Mouse (Mus musculus) forebrain, embryonic 11.5 days (tissue): Measurements from ENCODE around the gene Prdm16. TPM values are rescaled to one million over a fixed set of nuclear protein-coding genes. Genes with fewer than 3 reads are reported as not detected.

ENCODE experiments used
- ATAC-seq: fragments of 200-750 bp; cut with Nextera tagmentation; replicated peaks from 2 replicates; pipeline ENCODE4 v1.8.0; 2017; ENCODE audit warnings: moderate TSS enrichment; ENCODE audit not compliant: low FRiP score
- DNase-seq: peaks from one replicate; pipeline ENCODE4 v3.0.0-alpha.2; 2017; ENCODE audit warnings: low spot score
- H3K27ac ChIP-seq: fragments of 300-500 bp; sonication (generic); 2 replicates; pipeline ENCODE4 v1.5.1; 2014; ENCODE audit warnings: low read depth, low read length
- H3K27me3 ChIP-seq: fragments of 300-500 bp; sonication (generic); 2 replicates; pipeline ENCODE4 v1.6.1; 2014; ENCODE audit warnings: mild to moderate bottlenecking, low read length, mixed read lengths; ENCODE audit not compliant: control insufficient read depth, insufficient read depth
- H3K36me3 ChIP-seq: fragments of 300-500 bp; sonication (generic); 2 replicates; pipeline ENCODE4 v1.6.1; 2014; ENCODE audit warnings: mild to moderate bottlenecking, low read length, moderate library complexity, mixed read lengths; ENCODE audit not compliant: control insufficient read depth, insufficient read depth
- H3K4me1 ChIP-seq: fragments of 300-500 bp; sonication (generic); replicated peaks from 2 replicates; pipeline ENCODE4 v1.6.1; 2014; ENCODE audit warnings: low read length, mixed read lengths; ENCODE audit not compliant: control insufficient read depth, insufficient read depth
- H3K4me2 ChIP-seq: fragments of 300-500 bp; sonication (generic); 2 replicates; pipeline ENCODE4 v1.6.1; 2014; ENCODE audit warnings: low read depth, mild to moderate bottlenecking, low read length, moderate library complexity, mixed read lengths; ENCODE audit not compliant: severe bottlenecking
- H3K4me3 ChIP-seq: fragments of 300-500 bp; sonication (generic); 2 replicates; pipeline ENCODE4 v1.5.1; 2014; ENCODE audit warnings: low read depth, low read length
- H3K9ac ChIP-seq: fragments of 300-500 bp; sonication (generic); 2 replicates; pipeline ENCODE4 v1.6.1; 2014; ENCODE audit warnings: low read length
- H3K9me3 ChIP-seq: fragments of 300-500 bp; sonication (generic); 2 replicates; pipeline ENCODE4 v1.6.1; 2016; ENCODE audit warnings: low read length, mixed read lengths; ENCODE audit not compliant: control insufficient read depth
- WGBS: fragments of 180-500 bp; shearing (Covaris S2); extraction: QIAGEN DNeasy Blood & Tissue Kit; methylation state at CpG from one replicate; pipeline ENCODE4 v1.1.7; 2014; 5-methylcytosine and 5-hydroxymethylcytosine counted together
- polyA plus RNA-seq: library from polyadenylated mRNA; unstranded; fragments of >200 nt; fragmentation: Nextera tagmentation; extraction: Ambion mirVana; gene quantifications from 2 replicates; pipeline ENCODE4 v1.2.1, GENCODE M21; 2014

The Prdm16 gene
- polyA plus RNA-seq, 1 experiment from 2014 or later: 49.3 TPM

DNA sequence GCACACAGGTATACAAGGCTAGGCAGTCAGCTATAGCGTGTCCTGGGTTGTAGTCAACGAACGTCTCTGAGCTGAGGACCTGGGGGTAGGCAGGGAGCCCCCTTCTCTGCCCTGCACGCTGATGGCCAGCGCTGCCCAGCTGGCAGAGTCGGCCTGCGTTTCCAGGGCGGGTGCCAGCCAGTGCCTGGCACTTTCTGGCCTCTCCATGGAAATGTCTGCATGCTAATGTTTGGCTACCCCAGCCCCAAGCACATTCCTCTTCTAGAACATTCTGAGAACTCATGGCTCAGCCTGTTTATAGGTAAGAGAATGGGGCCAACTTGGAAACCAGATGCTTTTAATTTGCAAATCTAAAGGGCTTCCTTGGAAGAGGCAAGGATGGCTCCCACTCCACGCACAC, 186.2 kb downstream of the Prdm16 start:
- H3K36me3 ChIP-seq: no peaks in the 10 kb centered on the region
- no peak for ATAC-seq

DNA sequence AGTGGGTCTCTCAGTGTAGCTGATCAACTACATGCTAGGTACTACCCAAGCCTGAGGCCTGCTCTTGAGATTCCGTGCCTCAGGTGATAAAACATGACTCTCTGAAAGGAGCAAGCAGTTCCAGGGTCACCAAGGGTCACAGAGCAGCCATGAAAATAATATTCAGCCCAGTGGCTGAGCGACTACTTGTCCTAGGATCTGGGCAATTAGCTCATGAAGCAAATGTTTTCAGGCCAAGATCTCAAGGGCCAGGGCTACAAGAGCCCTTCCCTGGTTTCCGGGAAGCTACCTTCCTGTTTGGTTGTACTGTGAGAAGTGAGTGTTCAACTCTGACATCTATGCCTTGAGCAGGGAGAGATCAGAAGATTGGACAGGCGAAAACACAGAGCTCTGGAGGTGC, 186.6 kb downstream of the Prdm16 start:
- no peaks in the 10 kb centered on the region for H3K36me3 ChIP-seq
- no peak overlapping the region for H3K9ac ChIP-seq
- H3K27ac ChIP-seq: no peak overlapping the region
- no peaks in the 10 kb centered on the region for H3K9me3 ChIP-seq
- no peaks in the 10 kb centered on the region; the same call in 1 of the 2 replicates for H3K27me3 ChIP-seq
- ATAC-seq: no peak
- no peak overlapping the region for H3K4me2 ChIP-seq
- no peak overlapping the region for H3K4me3 ChIP-seq
- no peaks in the 10 kb centered on the region for H3K4me1 ChIP-seq
- 69% methylated on average over 4 of the region's 4 CpGs for WGBS
- no peak for DNase-seq

More for the DNA sequence above, 186.2 kb downstream of the Prdm16 start:
- 87% methylated on average over 9 of the region's 9 CpGs for WGBS
- no peak for DNase-seq
- Histone ChIP-seq H3K9ac (no peak overlapping the region), H3K27me3 (no peaks in the 10 kb centered on the region; the same call in 1 of the 2 replicates), H3K27ac (no peak overlapping the region), H3K4me2 (no peak overlapping the region), H3K9me3 (no peaks in the 10 kb centered on the region), H3K4me1 (no peaks in the 10 kb centered on the region), H3K4me3 (no peak overlapping the region)

DNA sequence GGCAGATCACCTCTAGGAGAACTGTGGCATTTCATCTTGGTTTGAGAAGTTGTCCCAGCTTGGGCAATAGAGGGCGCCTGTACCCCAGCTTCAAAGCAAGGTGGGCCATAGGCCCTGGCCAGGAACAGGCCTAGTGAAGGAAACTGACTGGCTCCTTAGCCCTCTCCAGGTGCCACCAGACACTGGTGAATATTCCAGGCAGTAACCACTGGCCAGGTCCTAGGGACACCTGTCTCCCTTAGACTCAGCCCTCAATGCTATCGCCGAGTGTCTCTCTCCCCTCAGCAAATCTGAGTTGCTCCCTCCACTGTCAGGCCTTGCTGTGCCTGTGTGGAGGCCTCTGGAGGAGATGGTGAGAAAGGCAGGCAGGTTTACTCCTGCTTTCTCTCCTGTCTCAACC, 187.3 kb downstream of the Prdm16 start:
- Histone ChIP-seq H3K4me3 (no peak overlapping the region), H3K36me3 (no peaks in the 10 kb centered on the region), H3K4me2 (no peak overlapping the region), H3K4me1 (no peaks in the 10 kb centered on the region), H3K9me3 (no peaks in the 10 kb centered on the region), H3K9ac (no peak overlapping the region), H3K27ac (no peak overlapping the region), H3K27me3 (no peaks in the 10 kb centered on the region)
- DNase-seq (peak; percentile 72), ATAC-seq (no peak; the same call in 1 of the 2 replicates)
- 13% methylated on average over 3 of the region's 3 CpGs for WGBS

DNA sequence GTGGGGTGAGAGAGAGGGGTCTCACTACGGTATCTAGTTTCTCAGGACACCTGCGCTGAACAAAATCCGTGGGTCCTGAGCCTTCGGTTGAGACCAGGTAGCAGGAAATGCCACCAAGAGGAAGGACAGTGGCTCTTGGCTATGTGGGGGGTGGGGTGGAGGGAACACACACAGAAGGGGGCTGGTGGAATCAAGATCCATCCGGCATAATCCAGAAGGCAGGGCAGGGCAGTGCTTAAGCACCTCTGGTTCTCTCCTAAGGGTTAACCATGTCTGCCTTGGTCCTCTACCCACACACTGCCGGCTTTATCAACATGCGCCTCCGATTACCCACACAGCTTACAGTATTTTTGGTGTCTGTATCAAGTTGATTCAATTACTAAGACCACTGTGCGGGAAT, 191.0 kb downstream of the Prdm16 start:
- ATAC-seq (no peak), DNase-seq (no peak)
- no peak overlapping the region for H3K4me3 ChIP-seq
- no peaks in the 10 kb centered on the region for H3K9me3 ChIP-seq
- H3K27ac ChIP-seq: no peak overlapping the region
- H3K9ac ChIP-seq: no peak overlapping the region
- no peaks in the 10 kb centered on the region for H3K27me3 ChIP-seq
- H3K4me1 ChIP-seq: no peaks in the 10 kb centered on the region
- no peak overlapping the region for H3K4me2 ChIP-seq
- WGBS: 75% methylated on average over 9 of the region's 9 CpGs
- H3K36me3 ChIP-seq: no peaks in the 10 kb centered on the region

DNA sequence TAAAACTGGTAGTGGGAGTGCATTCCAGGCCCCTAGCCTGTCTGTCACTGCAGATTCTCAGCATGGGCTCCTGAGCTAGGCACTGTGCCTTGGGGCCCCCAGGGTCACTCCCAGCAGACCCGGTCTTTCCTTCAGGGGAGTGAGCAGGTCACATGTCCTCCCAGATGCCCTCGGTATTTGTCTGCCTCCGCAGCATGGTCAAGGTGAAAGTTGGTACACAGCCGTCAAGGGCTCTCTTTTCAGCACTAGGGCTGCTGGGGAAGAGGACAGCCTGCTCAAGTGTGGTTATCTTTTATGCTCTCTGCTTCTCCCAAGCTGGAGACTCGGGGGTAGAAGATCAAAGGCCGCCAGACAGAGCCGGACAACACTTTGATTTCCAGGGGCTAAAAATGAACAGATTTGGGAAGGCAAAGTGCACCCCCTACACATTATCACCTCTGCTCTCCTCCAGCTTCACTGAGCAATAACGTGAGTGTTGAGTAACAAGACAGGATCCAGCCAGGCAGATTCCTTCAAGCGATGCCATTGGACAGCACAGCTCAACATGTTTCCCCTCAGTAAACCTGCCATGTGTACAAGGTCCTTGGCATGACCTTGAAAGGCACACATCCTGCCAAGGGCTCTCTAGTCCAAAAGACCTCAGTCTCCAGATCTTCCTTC, 193.9 kb downstream of the Prdm16 start:
- H3K9ac ChIP-seq: no peak overlapping the region
- no peak overlapping the region for H3K4me2 ChIP-seq
- H3K4me3 ChIP-seq: no peak overlapping the region
- DNase-seq: no peak
- WGBS: 54% methylated on average over 9 of the region's 9 CpGs
- H3K27ac ChIP-seq: no peak overlapping the region
- H3K4me1 ChIP-seq: no peaks in the 10 kb centered on the region
- no peak for ATAC-seq
- H3K9me3 ChIP-seq: no peaks in the 10 kb centered on the region
- H3K36me3 ChIP-seq: no peaks in the 10 kb centered on the region
- H3K27me3 ChIP-seq: no peaks in the 10 kb centered on the region

DNA sequence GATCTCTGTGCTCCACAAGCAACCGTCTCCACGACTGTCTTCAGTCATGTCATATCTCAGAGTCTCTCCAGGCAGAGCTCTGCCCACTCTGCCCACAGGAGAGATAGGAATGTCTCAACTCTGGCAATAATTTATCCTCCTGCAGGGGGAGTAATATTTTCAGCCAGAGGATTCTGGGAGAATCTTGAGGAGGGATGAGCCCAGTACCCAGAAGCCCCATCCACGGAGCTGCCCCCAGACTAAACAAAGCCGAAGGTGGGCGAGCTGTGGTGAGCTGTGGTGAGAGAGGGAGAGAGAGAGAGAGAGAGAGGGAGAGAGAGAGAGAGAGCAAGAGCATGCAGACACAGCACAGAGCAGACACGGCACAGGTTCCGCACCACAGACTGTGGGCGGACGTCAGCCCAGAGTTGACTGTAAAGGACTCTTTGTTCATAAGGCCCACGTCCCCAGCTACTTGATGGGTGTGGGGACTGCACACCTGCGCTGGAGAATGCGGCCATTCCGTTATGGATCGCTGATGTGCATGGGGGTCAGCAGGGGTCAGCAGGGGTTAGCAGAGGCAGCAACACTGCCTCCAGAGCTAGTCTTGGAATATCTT, 197.1 kb downstream of the Prdm16 start:
- H3K9ac ChIP-seq: no peak overlapping the region
- no peaks in the 10 kb centered on the region for H3K27me3 ChIP-seq
- ATAC-seq (no peak), DNase-seq (no peak)
- WGBS: 84% methylated on average over 14 of the region's 14 CpGs
- no peaks in the 10 kb centered on the region for H3K36me3 ChIP-seq
- H3K4me1 ChIP-seq: no peaks in the 10 kb centered on the region
- H3K4me2 ChIP-seq: no peak overlapping the region
- H3K9me3 ChIP-seq: no peaks in the 10 kb centered on the region
- no peak overlapping the region for H3K4me3 ChIP-seq
- no peak overlapping the region for H3K27ac ChIP-seq

DNA sequence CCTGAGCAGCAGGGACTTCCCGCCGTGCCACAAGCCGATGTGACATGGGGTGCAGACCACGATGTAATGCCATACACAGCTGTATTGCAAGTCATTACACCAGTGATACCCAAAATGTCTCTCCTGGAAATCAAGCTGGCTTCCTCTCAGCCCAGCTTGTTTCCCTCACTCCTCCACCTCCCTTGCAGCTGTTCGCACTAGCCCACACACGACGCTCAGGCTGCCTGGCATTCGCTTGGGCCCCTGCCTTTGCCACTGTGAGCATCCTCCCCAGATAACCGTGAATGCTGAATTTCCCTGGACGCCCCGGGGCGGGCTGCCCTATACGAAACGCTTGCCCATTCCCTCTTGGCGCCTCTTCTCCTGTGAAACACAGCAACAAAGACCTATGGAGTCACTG, 198.1 kb downstream of the Prdm16 start:
- Histone ChIP-seq H3K9me3 (no peaks in the 10 kb centered on the region), H3K9ac (no peak overlapping the region), H3K4me1 (no peaks in the 10 kb centered on the region), H3K27ac (no peak overlapping the region), H3K36me3 (no peaks in the 10 kb centered on the region), H3K4me3 (no peak overlapping the region), H3K4me2 (no peak overlapping the region), H3K27me3 (no peaks in the 10 kb centered on the region)
- 86% methylated on average over 15 of the region's 15 CpGs for WGBS
- ATAC-seq: no peak
- DNase-seq: no peak

DNA sequence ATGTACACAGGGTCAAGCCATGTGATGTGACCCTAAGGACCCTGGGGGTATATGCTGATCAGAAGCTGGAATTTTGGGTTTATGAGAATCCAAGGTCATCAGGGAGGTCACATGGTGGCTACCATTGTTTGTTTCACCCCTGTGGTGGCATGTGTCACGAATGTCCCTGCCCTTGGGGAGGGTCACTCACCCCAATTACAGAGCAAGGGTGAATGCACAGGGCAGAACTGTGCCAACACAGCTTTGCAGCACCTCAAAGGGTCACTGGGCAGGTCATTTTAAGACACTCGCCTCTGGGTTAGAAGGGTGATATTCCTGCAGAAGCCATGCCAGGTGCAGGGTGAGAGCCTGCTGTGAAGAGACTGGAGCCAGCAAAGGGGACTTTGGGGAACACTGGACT, 206.9 kb downstream of the Prdm16 start:
- ATAC-seq: no peak
- H3K9me3 ChIP-seq: no peaks in the 10 kb centered on the region
- H3K36me3 ChIP-seq: no peaks in the 10 kb centered on the region
- no peak overlapping the region for H3K4me2 ChIP-seq
- H3K4me1 ChIP-seq: 0 out of 2 replicates have a peak, but pooled peaks cover 2% of the 10 kb centered on the region
- no peak overlapping the region for H3K4me3 ChIP-seq
- H3K27ac ChIP-seq: no peak overlapping the region
- DNase-seq: no peak
- H3K27me3 ChIP-seq: no peaks in the 10 kb centered on the region
- no peak overlapping the region for H3K9ac ChIP-seq
- 69% methylated on average over 2 of the region's 2 CpGs for WGBS

DNA sequence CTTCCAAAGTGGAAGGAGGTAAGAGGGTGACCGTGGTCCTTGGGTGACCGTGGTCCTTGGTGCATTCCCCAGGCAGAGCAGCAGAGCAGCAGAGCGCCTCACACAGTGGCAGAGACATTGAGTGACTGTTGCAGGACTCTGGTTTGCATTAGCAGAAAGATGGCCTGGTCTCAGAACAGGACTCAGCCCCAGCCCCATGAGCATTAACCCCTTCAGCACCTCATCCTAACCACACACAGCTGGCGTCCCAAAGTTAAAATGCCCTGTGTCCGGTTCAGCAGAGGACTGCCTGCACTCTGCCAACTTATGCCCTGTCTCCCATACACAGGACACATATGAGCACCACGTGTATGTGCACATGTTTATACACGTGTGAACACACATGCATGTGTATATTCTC, 209.8 kb downstream of the Prdm16 start:
- 78% methylated on average over 7 of the region's 7 CpGs for WGBS

More for the DNA sequence above, 209.8 kb downstream of the Prdm16 start:
- H3K9me3 ChIP-seq: no peaks in the 10 kb centered on the region
- H3K9ac ChIP-seq: no peak overlapping the region
- no peak for ATAC-seq
- peaks cover 16% of the 10 kb centered on the region for H3K4me1 ChIP-seq
- H3K27me3 ChIP-seq: no peaks in the 10 kb centered on the region
- H3K4me2 ChIP-seq: no peak overlapping the region
- H3K4me3 ChIP-seq: no peak overlapping the region
- no peaks in the 10 kb centered on the region for H3K36me3 ChIP-seq
- DNase-seq: no peak
- H3K27ac ChIP-seq: no peak overlapping the region
